Mouse (Mus musculus) forebrain, embryonic 15.5 days (tissue): ENCODE data around the gene Enc1. TPM values are rescaled to one million over a fixed set of nuclear protein-coding genes. Genes with fewer than 3 reads are reported as not detected.

Source experiments
- ATAC-seq: fragments of 200-750 bp; cut with Nextera tagmentation; replicated peaks from 2 replicates; pipeline ENCODE4 v1.8.0; 2017; ENCODE audit warnings: mild to moderate bottlenecking, moderate TSS enrichment, moderate library complexity
- H3K27ac ChIP-seq: fragments of 300-500 bp; sonication (generic); replicated peaks from 2 replicates; pipeline ENCODE4 v1.5.1; 2015; ENCODE audit warnings: mild to moderate bottlenecking, inconsistent platforms
- H3K27me3 ChIP-seq: fragments of 300-500 bp; sonication (generic); 2 replicates; pipeline ENCODE4 v1.6.1; 2015; ENCODE audit warnings: inconsistent platforms
- H3K36me3 ChIP-seq: fragments of 300-500 bp; sonication (generic); 2 replicates; pipeline ENCODE4 v1.6.1; 2015; ENCODE audit warnings: mild to moderate bottlenecking, inconsistent platforms
- H3K4me1 ChIP-seq: fragments of 300-500 bp; sonication (generic); 2 replicates; pipeline ENCODE4 v1.6.1; 2015; ENCODE audit warnings: inconsistent platforms
- H3K4me2 ChIP-seq: fragments of 300-500 bp; sonication (generic); replicated peaks from 2 replicates; pipeline ENCODE4 v1.6.1; 2015; ENCODE audit warnings: mild to moderate bottlenecking, inconsistent platforms
- H3K4me3 ChIP-seq: fragments of 300-500 bp; sonication (generic); 2 replicates; pipeline ENCODE4 v1.5.1; 2015; ENCODE audit warnings: mild to moderate bottlenecking, inconsistent platforms
- H3K9ac ChIP-seq: fragments of 300-500 bp; sonication (generic); replicated peaks from 2 replicates; pipeline ENCODE4 v1.6.1; 2015; ENCODE audit warnings: mild to moderate bottlenecking, inconsistent platforms
- H3K9me3 ChIP-seq: fragments of 300-500 bp; sonication (generic); 2 replicates; pipeline ENCODE4 v1.6.1; 2016; ENCODE audit warnings: inconsistent platforms
- WGBS: fragments of 180-500 bp; shearing (Covaris S2); methylation state at CpG from one replicate; pipeline ENCODE4 v1.1.7; 2015; ENCODE audit warnings: mixed read lengths; 5-methylcytosine and 5-hydroxymethylcytosine counted together
- polyA plus RNA-seq: library from polyadenylated mRNA; unstranded; fragments of >200 nt; fragmentation: Nextera tagmentation; extraction: Ambion mirVana; gene quantifications from 2 replicates; pipeline ENCODE4 v1.2.1, GENCODE M21; 2015

Enc1 gene
- polyA plus RNA-seq, 1 experiment from 2014 or later = 103 TPM

DNA sequence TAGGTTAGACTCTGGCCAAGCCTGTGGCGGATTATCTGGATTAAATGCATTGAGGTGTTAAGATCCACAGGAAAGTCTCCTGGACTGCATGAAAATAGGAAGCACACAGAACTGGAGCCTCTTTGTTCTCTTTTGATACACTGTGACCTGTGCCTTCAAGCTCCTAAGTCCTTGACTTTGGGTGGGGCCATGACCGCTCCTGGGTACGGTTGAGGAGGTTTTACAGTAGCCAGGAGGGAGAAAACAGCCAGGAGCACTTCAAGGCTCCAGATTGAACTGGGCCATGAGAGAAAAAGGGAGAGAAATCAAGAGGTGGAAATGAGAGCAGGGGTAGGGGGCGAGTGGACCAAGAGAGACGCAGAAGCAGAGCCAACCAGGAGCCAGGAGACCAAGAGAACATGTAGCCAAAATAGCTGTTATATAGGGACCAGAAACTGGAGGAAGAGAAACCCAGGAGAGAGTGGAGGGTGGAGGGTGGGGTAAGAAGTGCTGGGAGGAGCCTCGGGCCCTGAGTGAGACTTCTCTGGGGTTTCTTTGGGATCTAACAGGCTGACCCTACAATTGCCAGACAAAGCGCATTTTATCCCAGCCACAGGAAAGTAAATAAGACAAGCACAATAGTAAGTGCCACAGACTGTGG lies 33.3 kb upstream of the Enc1 start:
- Histone ChIP-seq H3K27me3 (no peaks in the 10 kb centered on the region), H3K9ac (no peak overlapping the region), H3K9me3 (no peaks in the 10 kb centered on the region), H3K27ac (no peak overlapping the region), H3K36me3 (no peaks in the 10 kb centered on the region), H3K4me1 (peaks cover 10% of the 10 kb centered on the region; the same call in 1 of the 2 replicates), H3K4me2 (no peak overlapping the region), H3K4me3 (no peak overlapping the region)
- no peak for ATAC-seq
- WGBS = 83% methylated on average over 7 of the region's 7 CpGs

DNA sequence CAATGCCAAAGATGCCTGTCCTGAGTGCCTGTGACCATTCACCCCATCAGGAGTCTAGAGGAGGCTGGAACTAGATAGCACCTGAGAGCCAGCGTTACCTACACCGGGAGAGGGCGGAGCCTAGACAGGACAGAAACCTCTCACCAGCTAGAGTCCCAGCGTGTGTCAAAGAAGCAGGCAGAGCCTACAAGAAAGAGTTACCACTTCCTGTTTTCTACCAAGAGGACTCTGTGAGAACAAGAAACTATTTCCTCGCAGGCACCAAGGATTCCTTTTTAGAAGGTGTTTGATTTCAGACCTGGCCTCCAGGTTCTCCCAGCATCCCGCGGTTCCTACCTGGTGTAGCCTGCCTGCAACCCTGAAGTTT lies 32.8 kb upstream of the Enc1 start:
- Histone ChIP-seq H3K27ac (no peak overlapping the region), H3K36me3 (no peaks in the 10 kb centered on the region), H3K9ac (no peak overlapping the region), H3K27me3 (no peaks in the 10 kb centered on the region), H3K4me3 (no peak overlapping the region), H3K9me3 (no peaks in the 10 kb centered on the region), H3K4me1 (peaks cover 10% of the 10 kb centered on the region; the same call in 1 of the 2 replicates), H3K4me2 (no peak overlapping the region)
- no peak for ATAC-seq
- WGBS = 68% methylated on average over 7 of the region's 7 CpGs

- no peak overlapping the region for H3K4me2 ChIP-seq
- no peak overlapping the region for H3K27ac ChIP-seq
- no peaks in the 10 kb centered on the region for H3K9me3 ChIP-seq
- no peak overlapping the region for H3K9ac ChIP-seq
- no peaks in the 10 kb centered on the region for H3K27me3 ChIP-seq
- WGBS = 63% methylated on average over 3 of the region's 3 CpGs
- ATAC-seq = no peak
- no peaks in the 10 kb centered on the region for H3K36me3 ChIP-seq
- H3K4me3 ChIP-seq = no peak overlapping the region
- H3K4me1 ChIP-seq = peaks cover 10% of the 10 kb centered on the region; the same call in 1 of the 2 replicates
These were observed 32.4 kb upstream of the Enc1 start for GRCm38 (mm10) chr13:97208500-97209010.

- peaks cover 8% of the 10 kb centered on the region; the same call in 1 of the 2 replicates for H3K4me1 ChIP-seq
- ATAC-seq = peak; percentile 60; the same call in 1 of the 2 replicates
- H3K4me3 ChIP-seq = no peak overlapping the region
- H3K4me2 ChIP-seq = no peak overlapping the region
- no peaks in the 10 kb centered on the region for H3K9me3 ChIP-seq
- no peaks in the 10 kb centered on the region for H3K27me3 ChIP-seq
- no peaks in the 10 kb centered on the region for H3K36me3 ChIP-seq
- no peak overlapping the region for H3K9ac ChIP-seq
- H3K27ac ChIP-seq = no peak overlapping the region
- WGBS = 54% methylated on average over 3 of the region's 3 CpGs
These were observed 26.2 kb upstream of the Enc1 start for GRCm38 (mm10) chr13:97214583-97215268.

- Histone ChIP-seq H3K9me3 (no peaks in the 10 kb centered on the region), H3K4me3 (no peak overlapping the region), H3K36me3 (no peaks in the 10 kb centered on the region), H3K4me1 (peaks cover 8% of the 10 kb centered on the region; the same call in 1 of the 2 replicates), H3K27me3 (no peaks in the 10 kb centered on the region), H3K9ac (no peak overlapping the region), H3K27ac (no peak overlapping the region), H3K4me2 (no peak overlapping the region)
- ATAC-seq = peak; percentile 32; the same call in 1 of the 2 replicates
- 16% methylated on average over 4 of the region's 4 CpGs for WGBS
These were observed 25.3 kb upstream of the Enc1 start for GRCm38 (mm10) chr13:97215563-97215962.

DNA sequence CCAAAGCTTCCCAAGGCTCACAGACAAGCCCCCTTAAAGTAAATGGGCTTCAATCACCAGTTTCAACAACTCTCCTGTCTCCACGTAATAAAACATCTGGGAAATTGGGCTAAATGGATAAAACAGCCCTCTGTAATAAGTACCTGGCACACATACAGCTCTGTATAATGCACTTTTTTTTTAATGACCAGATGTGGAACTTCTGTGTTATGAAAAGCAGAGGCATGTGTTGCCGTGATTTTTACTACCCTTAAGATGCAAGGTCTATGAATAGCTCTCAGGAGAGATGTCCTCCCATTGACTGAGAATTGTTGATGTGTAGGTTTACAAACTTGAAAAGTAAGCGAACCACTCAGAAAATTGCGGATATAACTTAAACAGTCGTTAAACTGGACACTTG lies 24.7 kb upstream of the Enc1 start:
- H3K4me2 ChIP-seq = no peak overlapping the region
- ATAC-seq = no peak
- no peaks in the 10 kb centered on the region for H3K27me3 ChIP-seq
- no peak overlapping the region for H3K4me3 ChIP-seq
- no peaks in the 10 kb centered on the region for H3K9me3 ChIP-seq
- H3K27ac ChIP-seq = no peak overlapping the region
- no peak overlapping the region for H3K9ac ChIP-seq
- peaks cover 8% of the 10 kb centered on the region; the same call in 1 of the 2 replicates for H3K4me1 ChIP-seq
- no peaks in the 10 kb centered on the region for H3K36me3 ChIP-seq
- whole genome bisulfite sequencing = 78% methylated on average over 5 of the region's 5 CpGs

- no peak overlapping the region for H3K9ac ChIP-seq
- 92% methylated on average over 3 of the region's 3 CpGs for WGBS
- H3K4me3 ChIP-seq = no peak overlapping the region
- no peak for ATAC-seq
- no peaks in the 10 kb centered on the region for H3K27me3 ChIP-seq
- no peaks in the 10 kb centered on the region for H3K36me3 ChIP-seq
- peaks cover 6% of the 10 kb centered on the region; the same call in 1 of the 2 replicates for H3K4me1 ChIP-seq
- H3K4me2 ChIP-seq = no peak overlapping the region
- H3K27ac ChIP-seq = no peak overlapping the region
- no peaks in the 10 kb centered on the region for H3K9me3 ChIP-seq
These were observed 20.9 kb upstream of the Enc1 start for GRCm38 (mm10) chr13:97220022-97220421.

DNA sequence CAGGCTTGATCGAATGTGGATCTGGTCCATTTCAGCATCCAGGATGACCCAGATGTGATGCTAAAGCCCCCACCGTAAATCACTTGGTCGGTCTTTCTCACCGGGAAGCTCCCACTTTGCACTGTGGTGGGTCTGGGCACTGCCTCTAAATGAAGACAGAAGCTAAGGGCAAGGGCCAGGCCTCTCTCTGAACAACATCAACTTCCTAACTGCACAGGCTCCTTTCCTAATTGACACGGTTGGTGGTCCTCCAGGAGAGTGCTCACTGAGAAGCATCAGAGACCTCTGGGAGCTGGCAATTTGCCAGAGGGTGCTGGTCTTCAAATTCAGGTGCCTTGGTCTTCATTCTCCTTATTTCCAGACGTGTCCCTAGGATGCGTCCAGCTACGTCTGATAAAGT lies 17.0 kb upstream of the Enc1 start:
- Histone ChIP-seq H3K9me3 (no peaks in the 10 kb centered on the region), H3K27me3 (no peaks in the 10 kb centered on the region), H3K9ac (no peak overlapping the region), H3K36me3 (no peaks in the 10 kb centered on the region), H3K4me1 (no peaks in the 10 kb centered on the region), H3K27ac (no peak overlapping the region), H3K4me2 (no peak overlapping the region), H3K4me3 (no peak overlapping the region)
- WGBS = 89% methylated on average over 8 of the region's 8 CpGs
- ATAC-seq = no peak

- WGBS = 58% methylated on average over 10 of the region's 10 CpGs
These were observed 16.4 kb upstream of the Enc1 start for GRCm38 (mm10) chr13:97224341-97224982.

GRCm38 (mm10) chr13:97225130-97225529 lies 15.8 kb upstream of the Enc1 start:
- ATAC-seq = no peak
- no peak overlapping the region for H3K9ac ChIP-seq
- H3K4me3 ChIP-seq = no peak overlapping the region
- 83% methylated on average over 17 of the region's 17 CpGs for WGBS
- H3K27me3 ChIP-seq = no peaks in the 10 kb centered on the region
- H3K27ac ChIP-seq = no peak overlapping the region
- H3K4me1 ChIP-seq = no peaks in the 10 kb centered on the region
- no peaks in the 10 kb centered on the region for H3K9me3 ChIP-seq
- no peak overlapping the region for H3K4me2 ChIP-seq
- H3K36me3 ChIP-seq = no peaks in the 10 kb centered on the region

More at GRCm38 (mm10) chr13:97224341-97224982, 16.4 kb upstream of the Enc1 start:
- H3K9me3 ChIP-seq = no peaks in the 10 kb centered on the region
- H3K4me1 ChIP-seq = no peaks in the 10 kb centered on the region
- H3K4me2 ChIP-seq = no peak overlapping the region
- H3K36me3 ChIP-seq = no peaks in the 10 kb centered on the region
- no peak overlapping the region for H3K9ac ChIP-seq
- ATAC-seq = no peak
- H3K4me3 ChIP-seq = no peak overlapping the region
- no peaks in the 10 kb centered on the region for H3K27me3 ChIP-seq
- H3K27ac ChIP-seq = no peak overlapping the region

DNA sequence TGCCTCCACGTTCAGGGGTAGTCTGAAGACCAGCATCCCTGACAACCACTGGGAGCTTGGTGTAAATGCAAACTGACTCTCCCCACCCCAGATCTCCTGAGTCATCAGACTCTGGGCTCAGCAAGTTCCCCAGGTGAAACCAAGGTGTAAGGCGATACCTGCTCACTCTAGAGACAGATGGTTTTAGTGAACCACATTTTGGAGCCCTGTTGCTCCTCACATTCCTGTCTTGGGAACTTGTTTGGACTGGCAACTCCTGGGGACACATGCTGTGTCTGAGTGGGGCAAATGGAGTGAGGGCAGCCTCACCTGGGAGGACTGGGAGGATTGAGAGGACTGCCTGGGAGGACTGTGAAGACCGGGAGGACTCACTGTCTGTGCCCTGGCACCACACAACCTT lies 13.1 kb upstream of the Enc1 start:
- no peaks in the 10 kb centered on the region for H3K4me1 ChIP-seq
- no peak overlapping the region for H3K4me2 ChIP-seq
- no peaks in the 10 kb centered on the region for H3K36me3 ChIP-seq
- no peaks in the 10 kb centered on the region for H3K27me3 ChIP-seq
- 92% methylated on average over 3 of the region's 3 CpGs for WGBS
- no peaks in the 10 kb centered on the region for H3K9me3 ChIP-seq
- no peak for ATAC-seq
- H3K9ac ChIP-seq = no peak overlapping the region
- no peak overlapping the region for H3K27ac ChIP-seq
- H3K4me3 ChIP-seq = no peak overlapping the region

GRCm38 (mm10) chr13:97230101-97230500 lies 10.8 kb upstream of the Enc1 start:
- 73% methylated on average over 3 of the region's 3 CpGs for WGBS
- Histone ChIP-seq H3K9ac (no peak overlapping the region), H3K4me1 (peaks cover 4% of the 10 kb centered on the region), H3K4me2 (no peak overlapping the region), H3K9me3 (no peaks in the 10 kb centered on the region), H3K4me3 (no peak overlapping the region), H3K27ac (no peak overlapping the region), H3K36me3 (no peaks in the 10 kb centered on the region), H3K27me3 (no peaks in the 10 kb centered on the region)
- ATAC-seq = no peak
